Mouse (Mus musculus): ENCODE results near the gene Axl.

Gene Axl

GRCm38 (mm10) chr7:25710519-25711130 lies 77.9 kb downstream of the Axl start:
- DNase-seq (ENCODE audit: low spot score), result no peak

DNA sequence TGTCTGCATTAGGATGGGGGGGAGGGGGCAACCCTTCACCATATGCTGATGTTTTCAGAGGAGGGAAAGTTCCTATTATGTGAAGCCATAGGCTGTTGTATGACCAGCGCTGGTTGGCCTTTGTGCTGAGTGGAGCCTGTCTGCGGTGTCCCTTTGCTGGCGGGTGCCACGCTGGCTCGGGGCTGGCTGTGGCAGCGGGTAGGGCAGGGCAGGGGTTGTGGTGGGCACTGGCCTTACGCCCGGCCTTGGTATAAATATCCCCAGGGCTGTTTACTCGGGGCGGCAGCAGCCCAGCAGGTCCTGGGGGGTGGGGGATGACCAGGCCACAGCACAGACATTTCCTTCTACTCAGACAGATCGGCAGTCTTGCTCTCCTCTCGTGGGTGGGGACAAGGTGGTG lies 78.5 kb downstream of the Axl start:
- DNase-seq (ENCODE audit: low spot score), result no peak

DNA sequence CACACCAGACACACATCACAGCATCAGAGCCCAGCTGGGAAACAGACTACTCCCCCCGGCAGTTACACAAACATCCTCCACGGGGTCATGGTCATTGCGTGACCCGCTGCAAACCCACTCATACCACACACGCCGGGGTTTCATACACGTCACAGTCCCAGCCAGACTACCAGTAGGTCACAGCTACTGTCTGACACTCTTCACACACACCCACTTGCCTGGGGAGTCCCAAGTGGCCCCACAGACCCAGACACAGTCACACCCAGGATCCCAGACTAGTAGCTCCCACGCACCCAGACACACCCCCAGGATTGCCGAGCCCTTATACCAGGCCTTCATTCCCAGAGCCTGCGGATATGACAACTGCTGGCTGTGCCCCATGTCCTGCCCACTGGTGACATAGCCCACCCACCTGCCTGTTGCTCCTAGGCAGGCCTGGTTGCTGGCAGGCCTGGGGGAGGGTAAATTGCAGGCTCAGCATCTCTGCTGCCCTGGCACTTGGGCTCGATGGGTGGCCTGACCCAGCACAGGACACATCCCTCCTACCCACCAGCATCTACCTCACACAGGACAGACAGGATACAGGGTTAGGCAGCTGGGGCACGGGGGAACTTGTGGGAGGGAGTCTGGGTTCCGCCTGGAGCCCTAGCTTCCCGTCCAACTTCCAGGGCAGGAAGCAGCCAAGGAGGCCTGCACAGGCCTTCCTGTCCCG lies 80.8 kb downstream of the Axl start:
- no peak for DNase-seq (ENCODE audit: low spot score)
